ENCODE assay signal across 8 mouse cellular contexts in the genomic region with DNA sequence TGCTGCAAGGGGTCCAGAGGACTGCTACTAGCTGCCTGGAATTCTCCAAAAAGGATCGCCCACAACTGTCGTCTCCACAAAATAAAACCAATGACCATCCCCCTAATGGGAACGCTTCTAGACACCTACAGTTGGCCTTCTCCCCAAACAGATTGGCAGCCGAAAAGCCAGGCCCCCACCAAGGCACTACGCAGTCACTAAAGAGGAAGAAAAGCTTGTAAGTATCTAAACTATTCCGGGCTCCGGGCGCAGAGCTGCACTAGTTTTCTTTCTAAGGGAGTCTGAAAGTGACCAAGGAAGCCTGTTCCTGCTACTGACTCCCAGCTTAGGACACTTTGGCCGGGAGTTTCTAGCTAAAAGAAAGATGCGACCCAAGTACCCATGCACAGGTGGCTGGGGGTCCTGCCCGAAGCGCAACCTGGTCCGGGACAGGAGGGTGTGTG. TPM values are rescaled to one million over a fixed set of nuclear protein-coding genes. Genes with fewer than 3 reads are reported as not detected.
DNase-seq lines count a peak whose midpoint lies in the region; ATAC-seq and TF ChIP-seq lines count a peak whose summit lies in the region.

No protein-coding gene starts in this region.

- no peaks in the 10 kb centered on the region for H3K4me1 ChIP-seq in kidney, postnatal 0 days (replicated peaks; ENCODE audit: insufficient read depth, low read length)
- peaks cover 6% of the 10 kb centered on the region; the same call in 1 of the 2 replicates for H3K4me1 ChIP-seq in forebrain, embryonic 14.5 days (ENCODE audit: control insufficient read depth, insufficient read depth, low read length)
- H3K4me1 ChIP-seq in liver, embryonic 11.5 days (replicated peaks; ENCODE audit: control insufficient read depth, insufficient read depth, low read length), result no peaks in the 10 kb centered on the region

- TF ChIP-seq CTCF in kidney, postnatal 0 days (IDR thresholded peaks at IDR 0.05; ENCODE audit: low read depth), result no peak
- no peak for TF ChIP-seq CTCF in brain, embryonic 14.5 days (IDR thresholded peaks at IDR 0.05; ENCODE audit: borderline replicate concordance, extremely low read depth, insufficient read depth, insufficient read length)

- no peaks in the 10 kb centered on the region for H3K36me3 ChIP-seq in kidney, postnatal 0 days (ENCODE audit: insufficient read depth, low read length)
- no peaks in the 10 kb centered on the region for H3K36me3 ChIP-seq in forebrain, embryonic 14.5 days (ENCODE audit: control insufficient read depth, insufficient read depth, low read length)
- H3K36me3 ChIP-seq in liver, embryonic 11.5 days (ENCODE audit: control insufficient read depth, insufficient read depth, low read length), result no peaks in the 10 kb centered on the region

- peak overlapping the region; percentile 31; the same call in 1 of the 2 replicates for H3K9ac ChIP-seq in kidney, postnatal 0 days (ENCODE audit: low read depth, low read length)
- peak overlapping the region; percentile 82 for H3K9ac ChIP-seq in forebrain, embryonic 14.5 days (ENCODE audit: low read length)
- no peak overlapping the region; the same call in 1 of the 2 replicates for H3K9ac ChIP-seq in liver, embryonic 11.5 days (ENCODE audit: low read depth, low read length)

- no peaks in the 10 kb centered on the region for H3K27me3 ChIP-seq in kidney, postnatal 0 days (ENCODE audit: insufficient read depth, low read length)
- no peaks in the 10 kb centered on the region for H3K27me3 ChIP-seq in forebrain, embryonic 14.5 days (replicated peaks; ENCODE audit: control insufficient read depth, insufficient read depth, low read length)
- H3K27me3 ChIP-seq in liver, embryonic 11.5 days (replicated peaks; ENCODE audit: control insufficient read depth, insufficient read depth, low read length), result peaks cover 24% of the 10 kb centered on the region

- ATAC-seq in kidney, postnatal 0 days (replicated peaks; ENCODE audit: low FRiP score, low read depth), result no peak
- peak; percentile 11; the same call in 1 of the 2 replicates for ATAC-seq in forebrain, embryonic 14.5 days
- no peak; the same call in 1 of the 2 replicates for ATAC-seq in liver, embryonic 11.5 days (replicated peaks; ENCODE audit: low FRiP score)

- peak overlapping the region; percentile 50 for H3K4me3 ChIP-seq in kidney, postnatal 0 days (replicated peaks; ENCODE audit: low read depth, low read length)
- H3K4me3 ChIP-seq in forebrain, embryonic 14.5 days (ENCODE audit: low read depth, low read length), result peak overlapping the region; percentile 72
- H3K4me3 ChIP-seq in liver, embryonic 11.5 days (ENCODE audit: low read depth, low read length), result peak overlapping the region; percentile 56

- H3K9me3 ChIP-seq in kidney, postnatal 0 days (replicated peaks; ENCODE audit: low read length), result no peaks in the 10 kb centered on the region
- H3K9me3 ChIP-seq in forebrain, embryonic 14.5 days (replicated peaks; ENCODE audit: control insufficient read depth, low read length), result no peaks in the 10 kb centered on the region
- H3K9me3 ChIP-seq in liver, embryonic 11.5 days (ENCODE audit: control insufficient read depth, low read length), result no peaks in the 10 kb centered on the region

- intact Hi-C loops in left cerebral cortex, postnatal 10 days (cut with DNase I), result loop anchor here (5.0 kb wide), 2 partner anchors 106 to 289 kb away; no protein-coding TSS in a partner anchor

- no peak for TF ChIP-seq POLR2A in brain, embryonic 14.5 days (IDR thresholded peaks at IDR 0.05; ENCODE audit: borderline replicate concordance, extremely low read depth, insufficient read depth, insufficient read length, poor library complexity, severe bottlenecking)

- DNase-seq in kidney, postnatal 0 days (ENCODE audit: low spot score), result no peak
- no peak for DNase-seq in kidney, postnatal 25 days
- peak; percentile 12 for DNase-seq in brain, embryonic 14.5 days (ENCODE audit: low read depth)
- peak; percentile 30 for DNase-seq in forebrain, embryonic 14.5 days (ENCODE audit: low spot score)
- no peak for DNase-seq in liver, embryonic 11.5 days (ENCODE audit: low spot score)
- DNase-seq in urinary bladder, postnatal 10 days (ENCODE audit: low spot score), result no peak
- no peak for DNase-seq in left cerebral cortex, postnatal 10 days (ENCODE audit: extremely low spot score in 1 of 2, low spot score in 2 of 2)
- no peak for DNase-seq in left cerebral cortex, adult 8-10 months (ENCODE audit: low spot score in 2 of 2)

- under 1% methylated on average over 13 of the region's 13 CpGs for WGBS in kidney, postnatal 0 days
- WGBS in forebrain, embryonic 14.5 days, result 1% methylated on average over 13 of the region's 13 CpGs
- 4% methylated on average over 13 of the region's 13 CpGs for WGBS in liver, embryonic 11.5 days

- no peak overlapping the region for H3K27ac ChIP-seq in kidney, postnatal 0 days
- H3K27ac ChIP-seq in forebrain, embryonic 14.5 days (ENCODE audit: low read depth, low read length), result no peak overlapping the region
- H3K27ac ChIP-seq in liver, embryonic 11.5 days (ENCODE audit: low read depth, low read length), result no peak overlapping the region

- H3K4me2 ChIP-seq in kidney, postnatal 0 days (ENCODE audit: low read length), result peak overlapping the region; percentile 87
- peak overlapping the region; percentile 90 for H3K4me2 ChIP-seq in forebrain, embryonic 14.5 days (ENCODE audit: low read length)
- H3K4me2 ChIP-seq in liver, embryonic 11.5 days, result peak overlapping the region; percentile 75

RNA-seq across cellular contexts. Expression of gene Chrna7, which starts 0.7 kb away (rescaled TPM):
- polyA plus RNA-seq in kidney, postnatal 0 days (2015; fragmentation: Nextera tagmentation; extraction: Ambion mirVana), result 0.75 and 0.88 TPM in 2 replicates
- 8.1 and 8.3 TPM in 2 replicates for polyA plus RNA-seq in brain, embryonic 14.5 days (2012; rRNA removed)
- 3.7 and 5.2 TPM in 2 replicates for polyA plus RNA-seq in forebrain, embryonic 14.5 days (2014; fragmentation: Nextera tagmentation; extraction: Ambion mirVana)
- polyA plus RNA-seq in liver, embryonic 11.5 days (2014; fragmentation: Nextera tagmentation; extraction: Ambion mirVana), result 0.47 and 1.2 TPM in 2 replicates
- total RNA-seq in left cerebral cortex, postnatal 10 days (2021), result 10 to 100 TPM; 26.5 to 27.6 TPM
- total RNA-seq in left cerebral cortex, adult 8-10 months (2022), result 10 to 100 TPM; 25.1 to 26.3 (median 25.8) TPM

Comparison
In these comparisons a context has a peak if more than half of its experiments do, and no peak if none do; other contexts are left out.
1. DNase-seq: peak in brain, embryonic 14.5 days (single experiment) and forebrain, embryonic 14.5 days (single experiment); none in kidney, postnatal 0 days (single experiment), kidney, postnatal 25 days (0 of 2), liver, embryonic 11.5 days (single experiment), urinary bladder, postnatal 10 days (single experiment), left cerebral cortex, postnatal 10 days (0 of 2) and left cerebral cortex, adult 8-10 months (0 of 2).
2. Peak in every context shown above with its lines, with median percentiles within 50 percentile points of each other: H3K4me2 ChIP-seq and H3K4me3 ChIP-seq.